Mouse (Mus musculus) monocyte, adult 5-6 weeks (primary cell): ENCODE data around the gene Cradd. TPM values are rescaled to one million over a fixed set of nuclear protein-coding genes. Genes with fewer than 3 reads are reported as not detected.
A peak's percentile ranks its signal among the peaks of the same experiment; 100 is the strongest.

Experiments used
- ATAC-seq: fragments of 153-309, 156-312 bp; replicated peaks from 2 replicates; pipeline ENCODE4 v1.8.0; 2017; ENCODE audit warnings: mild to moderate bottlenecking; ENCODE audit not compliant: low TSS enrichment, insufficient number of reproducible peaks, severe bottlenecking, poor library complexity, low FRiP score
- total RNA-seq: library from RNA; stranded (forward); fragments of 200-1000, 200-491, 200-594 nt; gene quantifications from 3 replicates; pipeline ENCODE4 v1.2.3, GENCODE M21; 2017

Cradd gene
- total RNA-seq, 1 experiment from 2014 or later, result 4.6 TPM

- no peak for ATAC-seq
Measured at GRCm38 (mm10) chr10:95226772-95227171, 97.2 kb downstream of the Cradd start.

- no peak for ATAC-seq
Measured at GRCm38 (mm10) chr10:95225006-95225405, 98.9 kb downstream of the Cradd start.

GRCm38 (mm10) chr10:95223211-95223610, 100.7 kb downstream of the Cradd start:
- ATAC-seq, result no peak

- ATAC-seq, result no peak
Measured at GRCm38 (mm10) chr10:95221914-95222313, 102.0 kb downstream of the Cradd start.

GRCm38 (mm10) chr10:95220536-95220935, 103.4 kb downstream of the Cradd start:
- ATAC-seq, result no peak

- no peak for ATAC-seq
Measured at GRCm38 (mm10) chr10:95218683-95219060, 105.3 kb downstream of the Cradd start.

GRCm38 (mm10) chr10:95217956-95218682, 105.8 kb downstream of the Cradd start:
- ATAC-seq, result no peak

GRCm38 (mm10) chr10:95215324-95215723, 108.6 kb downstream of the Cradd start:
- no peak for ATAC-seq

- no peak for ATAC-seq
Measured at GRCm38 (mm10) chr10:95213820-95214219, 110.1 kb downstream of the Cradd start.

GRCm38 (mm10) chr10:95213311-95213710, 110.6 kb downstream of the Cradd start:
- no peak for ATAC-seq

- ATAC-seq, result no peak
Measured at GRCm38 (mm10) chr10:95211660-95212059, 112.3 kb downstream of the Cradd start.

GRCm38 (mm10) chr10:95210664-95211372, 113.1 kb downstream of the Cradd start:
- ATAC-seq, result no peak

GRCm38 (mm10) chr10:95210167-95210566, 113.8 kb downstream of the Cradd start:
- no peak for ATAC-seq

- ATAC-seq, result no peak
Measured at GRCm38 (mm10) chr10:95207423-95207822, 116.5 kb downstream of the Cradd start.

GRCm38 (mm10) chr10:95201514-95201913, 122.4 kb downstream of the Cradd start:
- ATAC-seq, result no peak

- ATAC-seq, result no peak
Measured at GRCm38 (mm10) chr10:95200323-95200722, 123.6 kb downstream of the Cradd start.

- no peak for ATAC-seq
Measured at GRCm38 (mm10) chr10:95199541-95200269, 124.2 kb downstream of the Cradd start.

GRCm38 (mm10) chr10:95197377-95197776, 126.6 kb downstream of the Cradd start:
- ATAC-seq, result no peak

GRCm38 (mm10) chr10:95195719-95196118, 128.2 kb downstream of the Cradd start:
- ATAC-seq, result peak; percentile 67

GRCm38 (mm10) chr10:95194776-95195175, 129.2 kb downstream of the Cradd start:
- no peak for ATAC-seq
